Mouse (Mus musculus): ENCODE measurements around the gene Rcc1l. TPM values are rescaled to one million over a fixed set of nuclear protein-coding genes. Genes with fewer than 3 reads are reported as not detected.

The Rcc1l gene
- polyA plus RNA-seq, 1 experiment from 2014 or later = 34.9 TPM

DNA sequence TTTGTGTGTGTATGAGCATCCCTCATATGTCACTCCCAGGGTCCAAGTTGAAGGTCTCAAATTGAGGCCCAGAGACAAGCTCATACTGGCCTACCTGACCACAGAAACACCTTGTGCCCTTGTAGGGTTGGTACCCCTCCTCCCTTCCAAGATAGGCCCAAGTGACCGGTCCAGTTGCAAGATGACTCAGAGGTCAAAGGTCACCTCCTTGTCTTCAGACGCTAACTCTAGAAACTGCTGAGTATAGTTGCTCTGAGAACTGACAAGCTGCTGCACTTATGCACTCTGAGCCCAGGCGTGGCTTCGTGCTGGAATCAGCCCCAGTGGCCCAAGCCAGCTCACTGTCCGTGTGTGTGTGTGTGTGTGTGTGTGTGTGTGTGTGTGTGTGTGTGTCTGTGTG is 74.7 kb downstream of the Rcc1l start:
- no peak overlapping the region for H3K4me3 ChIP-seq (ENCODE audit: low read length)
- ATAC-seq (ENCODE audit: low FRiP score, low TSS enrichment) = 0 out of 2 replicates have a peak, but pooled peaks have one; percentile 25

DNA sequence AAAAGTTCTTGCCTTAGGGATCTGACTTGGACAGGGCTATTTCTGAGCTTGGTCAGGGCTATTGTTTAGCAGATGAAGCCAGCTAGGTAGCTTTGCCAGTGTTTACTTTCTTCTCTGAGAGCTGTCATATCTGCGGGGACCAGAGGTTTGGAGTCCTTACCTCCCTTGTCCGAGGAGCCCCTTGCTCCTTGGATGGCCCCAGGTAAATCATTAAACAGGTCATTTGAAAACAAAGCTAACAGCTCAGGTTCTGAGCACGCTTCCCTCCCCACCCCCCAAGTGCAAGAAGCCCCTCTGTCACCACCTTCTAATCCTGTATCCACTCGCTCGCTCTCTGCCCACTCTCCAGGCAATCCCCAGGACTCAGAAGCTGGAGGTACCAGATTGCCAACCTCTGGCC is 75.3 kb downstream of the Rcc1l start:
- Histone ChIP-seq H3K9me3 (ENCODE audit: low read length) (no peaks in the 10 kb centered on the region), H3K27me3 (ENCODE audit: insufficient read depth, low read length) (no peaks in the 10 kb centered on the region), H3K27ac (ENCODE audit: low read length) (peak overlapping the region; percentile 84), H3K4me3 (ENCODE audit: low read length) (peak overlapping the region; percentile 85), H3K4me1 (ENCODE audit: insufficient read depth, low read length) (peaks cover 30% of the 10 kb centered on the region), H3K9ac (replicated peaks; ENCODE audit: low read length) (peak overlapping the region; percentile 48), H3K4me2 (replicated peaks; ENCODE audit: low read depth, low read length) (peak overlapping the region; percentile 96), H3K36me3 (ENCODE audit: insufficient read depth, low read length) (no peaks in the 10 kb centered on the region)
- ATAC-seq (ENCODE audit: low FRiP score, low TSS enrichment) = no peak
- 46% methylated on average over 5 of the region's 5 CpGs for WGBS

More for the DNA sequence above, 74.7 kb downstream of the Rcc1l start:
- Histone ChIP-seq H3K27ac (ENCODE audit: low read length) (peak overlapping the region; percentile 84), H3K9ac (replicated peaks; ENCODE audit: low read length) (no peak overlapping the region), H3K4me2 (replicated peaks; ENCODE audit: low read depth, low read length) (peak overlapping the region; percentile 96), H3K27me3 (ENCODE audit: insufficient read depth, low read length) (no peaks in the 10 kb centered on the region), H3K4me1 (ENCODE audit: insufficient read depth, low read length) (peaks cover 30% of the 10 kb centered on the region), H3K9me3 (ENCODE audit: low read length) (no peaks in the 10 kb centered on the region), H3K36me3 (ENCODE audit: insufficient read depth, low read length) (no peaks in the 10 kb centered on the region)
- WGBS = 37% methylated on average over 5 of the region's 5 CpGs

DNA sequence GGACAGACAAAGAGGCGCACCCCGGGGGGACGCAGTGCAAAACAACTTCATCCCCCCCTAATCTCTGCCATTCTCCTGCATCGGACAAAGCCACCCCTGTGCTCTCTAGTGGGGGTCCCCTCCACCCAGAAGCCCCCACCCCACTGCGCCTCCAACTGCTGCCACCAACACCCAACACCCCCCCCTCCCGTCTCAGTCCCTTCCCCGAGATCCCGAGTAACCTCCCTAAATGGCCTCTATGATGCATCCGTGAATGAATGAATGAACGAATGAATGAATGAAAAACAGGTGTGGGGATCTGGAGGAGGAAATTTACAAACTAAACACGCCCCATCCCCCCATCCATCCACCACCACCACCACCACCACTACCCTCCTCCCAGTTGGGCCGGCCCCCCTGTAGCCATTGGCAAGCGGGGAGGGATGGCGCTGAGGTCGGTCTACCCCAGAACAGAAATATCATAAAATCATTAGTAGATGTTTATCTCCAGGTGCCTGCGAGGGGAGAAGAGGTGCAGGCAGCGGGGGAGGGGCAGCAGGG is 76.3 kb downstream of the Rcc1l start:
- Histone ChIP-seq H3K9me3 (ENCODE audit: low read length) (no peaks in the 10 kb centered on the region), H3K27me3 (ENCODE audit: insufficient read depth, low read length) (no peaks in the 10 kb centered on the region), H3K36me3 (ENCODE audit: insufficient read depth, low read length) (no peaks in the 10 kb centered on the region), H3K4me2 (replicated peaks; ENCODE audit: low read depth, low read length) (peak overlapping the region; percentile 96), H3K27ac (ENCODE audit: low read length) (no peak overlapping the region), H3K4me3 (ENCODE audit: low read length) (peak overlapping the region; percentile 85), H3K9ac (replicated peaks; ENCODE audit: low read length) (peak overlapping the region; percentile 87), H3K4me1 (ENCODE audit: insufficient read depth, low read length) (peaks cover 30% of the 10 kb centered on the region)
- no peak for ATAC-seq (ENCODE audit: low FRiP score, low TSS enrichment)
- WGBS = under 1% methylated on average over 16 of the region's 17 CpGs

DNA sequence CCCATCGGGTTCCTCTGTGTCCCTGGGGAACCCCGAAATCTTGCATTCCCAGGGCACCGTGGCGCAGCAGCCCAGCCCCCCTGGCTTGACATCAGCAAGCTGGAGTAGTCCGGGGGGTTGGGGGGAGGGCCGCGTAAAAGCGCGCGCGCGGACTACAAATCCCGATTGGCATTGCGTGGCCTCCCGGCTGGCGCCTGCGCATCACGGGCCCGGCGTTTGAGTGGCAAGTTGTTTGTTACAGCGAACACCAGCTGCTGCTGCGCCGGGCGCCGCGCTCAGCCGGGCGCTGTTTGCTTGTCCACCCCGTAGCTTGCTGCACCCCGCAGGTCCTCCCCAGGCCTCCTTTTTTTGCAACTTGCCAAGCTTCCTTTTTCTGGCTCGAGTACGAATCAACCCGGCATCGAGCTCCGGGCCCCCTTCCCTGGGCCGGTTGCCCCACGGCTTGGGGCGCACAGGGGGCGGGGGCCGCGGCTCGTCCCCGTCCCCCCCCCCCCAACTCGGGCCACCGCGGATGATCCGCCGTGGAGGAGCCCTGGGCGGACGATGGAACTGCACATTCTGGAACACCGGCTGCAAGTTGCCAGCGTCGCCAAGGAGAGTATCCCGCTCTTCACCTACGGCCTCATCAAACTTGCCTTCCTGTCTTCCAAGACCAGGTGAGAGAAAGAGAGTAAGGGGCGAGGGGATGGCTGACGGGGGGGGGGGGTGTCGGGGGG is 76.9 kb downstream of the Rcc1l start, which contains the start of gene Castor2:
Gene Castor2 (plus strand): TSS at position 216 of the 716 bp plus-strand sequence.
- no peaks in the 10 kb centered on the region for H3K27me3 ChIP-seq (ENCODE audit: insufficient read depth, low read length)
- peak within 1 kb of the TSS; percentile 96 for H3K4me2 ChIP-seq (replicated peaks; ENCODE audit: low read depth, low read length)
- peak within 1 kb of the TSS; percentile 85 for H3K4me3 ChIP-seq (ENCODE audit: low read length)
- peak within 1 kb of the TSS; percentile 87 for H3K9ac ChIP-seq (replicated peaks; ENCODE audit: low read length)
- peak; percentile 89 for ATAC-seq (ENCODE audit: low FRiP score, low TSS enrichment)
- H3K9me3 ChIP-seq (ENCODE audit: low read length) = no peaks in the 10 kb centered on the region
- peaks cover 30% of the 10 kb centered on the region for H3K4me1 ChIP-seq (ENCODE audit: insufficient read depth, low read length)
- under 1% methylated on average over 53 of the region's 58 CpGs for WGBS
- H3K36me3 ChIP-seq (ENCODE audit: insufficient read depth, low read length) = no peaks in the 10 kb centered on the region
- peak within 1 kb of the TSS; percentile 86 for H3K27ac ChIP-seq (ENCODE audit: low read length)

DNA sequence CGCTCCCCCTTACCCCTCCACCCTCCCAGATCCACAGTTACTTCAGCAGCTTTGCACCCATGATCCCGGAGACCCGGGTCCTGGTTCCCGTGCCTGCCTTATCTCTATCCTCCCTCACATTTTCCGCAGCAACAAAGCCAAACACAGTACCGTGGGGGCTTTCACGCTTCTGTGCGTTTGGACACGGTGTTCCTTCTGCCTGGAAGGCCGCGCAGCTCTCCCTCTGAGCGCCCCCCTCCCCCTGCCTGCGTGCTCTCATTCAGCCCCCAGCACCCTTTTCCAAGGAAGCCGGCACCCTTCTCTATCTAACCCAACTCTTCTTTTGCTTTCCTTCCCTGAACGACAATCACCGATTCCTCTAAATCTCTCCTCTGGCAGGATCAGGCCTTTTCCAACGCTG is 77.6 kb downstream of the Rcc1l start:
- peak overlapping the region; percentile 86 for H3K27ac ChIP-seq (ENCODE audit: low read length)
- WGBS = under 1% methylated on average over 17 of the region's 17 CpGs
- H3K4me2 ChIP-seq (replicated peaks; ENCODE audit: low read depth, low read length) = peak overlapping the region; percentile 96
- peak; percentile 49; the same call in 1 of the 2 replicates for ATAC-seq (ENCODE audit: low FRiP score, low TSS enrichment)
- no peaks in the 10 kb centered on the region for H3K36me3 ChIP-seq (ENCODE audit: insufficient read depth, low read length)
- H3K9ac ChIP-seq (replicated peaks; ENCODE audit: low read length) = peak overlapping the region; percentile 87
- no peaks in the 10 kb centered on the region for H3K9me3 ChIP-seq (ENCODE audit: low read length)
- H3K4me3 ChIP-seq (ENCODE audit: low read length) = peak overlapping the region; percentile 85
- no peaks in the 10 kb centered on the region for H3K27me3 ChIP-seq (ENCODE audit: insufficient read depth, low read length)
- peaks cover 30% of the 10 kb centered on the region for H3K4me1 ChIP-seq (ENCODE audit: insufficient read depth, low read length)

DNA sequence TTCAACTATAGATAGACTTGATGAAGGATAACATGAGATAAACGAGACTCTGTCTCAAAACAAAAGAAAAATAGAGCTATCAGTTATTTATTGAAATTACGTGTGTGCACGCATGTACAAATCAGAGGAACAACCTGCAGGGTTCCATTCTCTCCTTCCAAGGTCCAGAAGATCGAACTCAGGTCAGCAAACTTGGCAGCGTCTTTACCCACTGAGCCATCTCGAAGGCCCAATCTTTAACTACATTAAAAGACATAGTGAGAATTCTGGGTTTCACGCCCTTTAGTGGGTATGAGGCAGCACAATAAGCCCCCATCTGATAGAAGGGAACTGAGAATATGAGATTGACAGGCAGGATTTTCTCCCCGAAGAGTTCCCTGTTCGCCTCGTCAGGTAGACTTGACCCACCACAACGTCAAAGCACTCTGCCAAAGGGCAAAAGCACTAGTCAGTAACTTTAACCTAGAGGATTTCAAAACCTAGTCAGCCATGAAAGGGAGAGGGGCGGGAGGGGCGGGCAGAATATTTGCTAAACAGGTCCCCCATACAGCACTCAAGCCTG is 78.2 kb downstream of the Rcc1l start:
- no peak for ATAC-seq (ENCODE audit: low FRiP score, low TSS enrichment)
- H3K4me3 ChIP-seq (ENCODE audit: low read length) = peak overlapping the region; percentile 85
- no peaks in the 10 kb centered on the region for H3K9me3 ChIP-seq (ENCODE audit: low read length)
- peak overlapping the region; percentile 87 for H3K9ac ChIP-seq (replicated peaks; ENCODE audit: low read length)
- no peaks in the 10 kb centered on the region for H3K27me3 ChIP-seq (ENCODE audit: insufficient read depth, low read length)
- peaks cover 30% of the 10 kb centered on the region for H3K4me1 ChIP-seq (ENCODE audit: insufficient read depth, low read length)
- H3K4me2 ChIP-seq (replicated peaks; ENCODE audit: low read depth, low read length) = peak overlapping the region; percentile 96
- 40% methylated on average over 13 of the region's 13 CpGs for WGBS
- peak overlapping the region; percentile 86 for H3K27ac ChIP-seq (ENCODE audit: low read length)
- H3K36me3 ChIP-seq (ENCODE audit: insufficient read depth, low read length) = no peaks in the 10 kb centered on the region

Other genes with a start within 250 kb of the Rcc1l start
- 14.0 and 15.2 TPM in 2 replicates for gene Castor2, start 77.1 kb downstream of the Rcc1l start, polyA plus RNA-seq (2015; fragmentation: Nextera tagmentation; extraction: Ambion mirVana)
- 10.4 and 11.0 TPM in 2 replicates for gene Gtf2ird2, start 7.2 kb upstream of the Rcc1l start, polyA plus RNA-seq (2015; fragmentation: Nextera tagmentation; extraction: Ambion mirVana)
- 2.5 and 4.2 TPM in 2 replicates for gene Ncf1, start 52.9 kb upstream of the Rcc1l start, polyA plus RNA-seq (2015; fragmentation: Nextera tagmentation; extraction: Ambion mirVana)
- gene Gtf2i, start 138.0 kb upstream of the Rcc1l start, polyA plus RNA-seq (2015; fragmentation: Nextera tagmentation; extraction: Ambion mirVana) = 179 and 192 TPM in 2 replicates

All from kidney, embryonic 16.5 days (tissue).